Mouse (Mus musculus): ENCODE measurements at regions not wholly inside any gene's neighbourhood (a gene's known extent, or its start where the extent isn't known, plus 50 kb on each side); places are given as distances from the start of the nearest gene placed in this dataset.

GRCm38 (mm10) chr3:41318232-41319131, 235.6 kb upstream of the Pgrmc2 start:
- DNase-seq (ENCODE audit: low read depth in 3 of 3, low spot score in 3 of 3) (no peak), ATAC-seq (ENCODE audit: insufficient read depth) (no peak)
- Histone ChIP-seq H3K9me3 (ENCODE audit: control insufficient read depth, low read length) (no peaks in the 10 kb centered on the region), H3K4me1 (replicated peaks; ENCODE audit: control insufficient read depth in 2 of 2, insufficient read depth in 2 of 2, low read length in 1 of 2) (no peaks in the 10 kb centered on the region), H3K36me3 (replicated peaks; ENCODE audit: control insufficient read depth, insufficient read depth, low read depth) (no peaks in the 10 kb centered on the region), H3K27me3 (ENCODE audit: control insufficient read depth, insufficient read depth, low read length) (no peaks in the 10 kb centered on the region), H3K4me3 (ENCODE audit: insufficient read depth in 1 of 2, low read depth in 2 of 2, low read length in 2 of 2) (no peak overlapping the region), H3K9ac (replicated peaks) (no peak overlapping the region), H3K4me2 (ENCODE audit: low read depth) (no peak overlapping the region), H3K27ac (no peak overlapping the region)
- WGBS (ENCODE audit: insufficient replicate concordance), result 60% methylated on average over 12 of the region's 12 CpGs
- no peak for TF ChIP-seq EP300 (IDR thresholded peaks at IDR 0.05; ENCODE audit: low read depth)

DNA sequence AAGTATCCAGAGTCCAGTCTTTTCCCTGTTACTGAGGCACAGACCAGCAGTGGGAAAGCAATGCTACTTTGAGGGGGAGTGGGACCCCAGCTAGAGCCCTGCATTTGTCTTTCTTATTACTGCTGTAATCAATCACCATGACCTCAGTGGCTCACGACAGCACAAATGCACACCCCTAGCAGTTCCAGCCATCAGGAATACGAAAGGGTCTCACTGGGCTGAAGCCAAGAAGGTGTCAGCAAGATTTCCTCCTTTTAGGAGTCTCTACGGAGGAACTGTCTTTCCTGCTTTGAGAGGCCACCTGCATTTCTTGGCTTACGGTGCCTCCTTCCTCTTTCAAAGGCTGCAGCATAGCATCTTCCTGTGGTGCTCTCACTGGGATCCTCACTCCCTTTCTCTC, 234.3 kb upstream of the Pgrmc2 start:
- TF ChIP-seq EP300 (IDR thresholded peaks at IDR 0.05; ENCODE audit: low read depth) (no peak), CTCF (IDR thresholded peaks at IDR 0.05; ENCODE audit: low read depth) (no peak)
- Histone ChIP-seq H3K36me3 (replicated peaks; ENCODE audit: control insufficient read depth, insufficient read depth, low read depth) (no peaks in the 10 kb centered on the region), H3K27ac (no peak overlapping the region), H3K4me3 (ENCODE audit: insufficient read depth in 1 of 2, low read depth in 2 of 2, low read length in 2 of 2) (no peak overlapping the region), H3K27me3 (ENCODE audit: control insufficient read depth, insufficient read depth, low read length) (no peaks in the 10 kb centered on the region), H3K9ac (replicated peaks) (no peak overlapping the region), H3K4me1 (replicated peaks; ENCODE audit: control insufficient read depth in 2 of 2, insufficient read depth in 2 of 2, low read length in 1 of 2) (no peaks in the 10 kb centered on the region), H3K4me2 (ENCODE audit: low read depth) (no peak overlapping the region), H3K9me3 (ENCODE audit: control insufficient read depth, low read length) (no peaks in the 10 kb centered on the region)
- 30% methylated on average over 4 of the region's 4 CpGs for WGBS (ENCODE audit: insufficient replicate concordance)
- ATAC-seq (ENCODE audit: insufficient read depth), result no peak
- no peak for DNase-seq (ENCODE audit: low read depth in 3 of 3, low spot score in 3 of 3)

DNA sequence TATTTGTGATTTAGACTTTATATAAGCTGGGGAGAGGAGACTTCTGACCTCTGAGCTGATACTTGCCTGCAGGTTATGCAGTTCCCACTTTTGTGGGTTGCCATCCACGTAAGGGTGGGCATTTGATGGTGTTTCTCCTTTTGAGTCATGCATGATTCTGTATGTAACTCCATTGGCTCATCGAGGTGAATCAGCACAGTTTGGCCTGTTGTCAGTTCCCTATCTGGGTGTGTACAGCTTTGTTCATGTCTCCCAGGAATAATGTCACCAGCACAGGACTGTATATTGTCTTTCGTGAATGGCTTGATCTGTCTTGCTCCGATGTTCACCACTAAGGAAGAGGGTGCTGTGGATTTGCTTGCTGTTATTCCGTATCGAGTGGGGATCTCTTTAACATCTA, 229.6 kb upstream of the Pgrmc2 start:
- 59% methylated on average over 6 of the region's 6 CpGs for WGBS (ENCODE audit: insufficient replicate concordance)
- Histone ChIP-seq H3K36me3 (replicated peaks; ENCODE audit: control insufficient read depth, insufficient read depth, low read depth) (no peaks in the 10 kb centered on the region), H3K4me3 (ENCODE audit: insufficient read depth in 1 of 2, low read depth in 2 of 2, low read length in 2 of 2) (no peak overlapping the region), H3K4me1 (replicated peaks; ENCODE audit: control insufficient read depth in 2 of 2, insufficient read depth in 2 of 2, low read length in 1 of 2) (no peaks in the 10 kb centered on the region), H3K9ac (replicated peaks) (no peak overlapping the region), H3K4me2 (ENCODE audit: low read depth) (no peak overlapping the region), H3K27ac (no peak overlapping the region), H3K27me3 (ENCODE audit: control insufficient read depth, insufficient read depth, low read length) (no peaks in the 10 kb centered on the region), H3K9me3 (ENCODE audit: control insufficient read depth, low read length) (no peaks in the 10 kb centered on the region)
- DNase-seq (ENCODE audit: low read depth in 3 of 3, low spot score in 3 of 3) (no peak), ATAC-seq (ENCODE audit: insufficient read depth) (no peak)
- no peak for TF ChIP-seq CTCF (IDR thresholded peaks at IDR 0.05; ENCODE audit: low read depth)
- TF ChIP-seq EP300 (IDR thresholded peaks at IDR 0.05; ENCODE audit: low read depth), result no peak

DNA sequence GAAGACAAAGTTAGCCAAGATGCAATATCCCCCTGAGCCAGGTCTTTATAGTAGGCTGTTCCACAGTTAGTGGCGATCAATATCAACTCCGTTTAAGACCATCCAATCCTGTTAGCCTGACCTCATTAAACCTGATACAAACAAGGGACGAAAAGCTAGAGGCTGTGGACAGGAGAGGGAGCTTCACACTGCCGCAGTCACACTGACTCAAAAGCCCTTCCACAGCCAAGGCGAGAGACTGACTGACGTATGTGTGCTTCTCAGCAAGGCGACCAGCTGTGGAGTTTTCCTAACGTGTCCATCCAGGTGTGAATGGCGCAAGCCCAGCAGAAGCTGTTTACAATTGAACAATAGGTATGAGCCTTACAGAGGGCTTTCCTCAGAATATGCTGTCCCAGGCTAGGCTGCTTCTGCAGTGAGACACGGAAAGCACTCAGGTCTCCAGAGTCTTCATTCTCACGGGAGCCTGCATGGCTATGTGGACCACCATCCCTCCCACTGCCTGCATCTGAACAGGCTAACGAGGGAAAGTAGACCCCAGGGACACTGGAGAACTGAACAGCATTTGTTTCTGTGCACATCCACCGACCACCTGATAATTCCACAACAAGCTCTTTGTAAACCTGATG, 224.7 kb upstream of the Pgrmc2 start:
- Histone ChIP-seq H3K4me1 (replicated peaks; ENCODE audit: control insufficient read depth in 2 of 2, insufficient read depth in 2 of 2, low read length in 1 of 2) (no peaks in the 10 kb centered on the region), H3K9me3 (ENCODE audit: control insufficient read depth, low read length) (no peaks in the 10 kb centered on the region), H3K36me3 (replicated peaks; ENCODE audit: control insufficient read depth, insufficient read depth, low read depth) (no peaks in the 10 kb centered on the region), H3K4me2 (ENCODE audit: low read depth) (no peak overlapping the region), H3K27me3 (ENCODE audit: control insufficient read depth, insufficient read depth, low read length) (no peaks in the 10 kb centered on the region), H3K27ac (no peak overlapping the region), H3K9ac (replicated peaks) (no peak overlapping the region), H3K4me3 (ENCODE audit: insufficient read depth in 1 of 2, low read depth in 2 of 2, low read length in 2 of 2) (no peak overlapping the region)
- WGBS (ENCODE audit: insufficient replicate concordance), result 61% methylated on average over 13 of the region's 13 CpGs
- ATAC-seq (ENCODE audit: insufficient read depth) (no peak), DNase-seq (ENCODE audit: low read depth in 3 of 3, low spot score in 3 of 3) (no peak)
- no peak for TF ChIP-seq CTCF (IDR thresholded peaks at IDR 0.05; ENCODE audit: low read depth)
- no peak for TF ChIP-seq EP300 (IDR thresholded peaks at IDR 0.05; ENCODE audit: low read depth)

DNA sequence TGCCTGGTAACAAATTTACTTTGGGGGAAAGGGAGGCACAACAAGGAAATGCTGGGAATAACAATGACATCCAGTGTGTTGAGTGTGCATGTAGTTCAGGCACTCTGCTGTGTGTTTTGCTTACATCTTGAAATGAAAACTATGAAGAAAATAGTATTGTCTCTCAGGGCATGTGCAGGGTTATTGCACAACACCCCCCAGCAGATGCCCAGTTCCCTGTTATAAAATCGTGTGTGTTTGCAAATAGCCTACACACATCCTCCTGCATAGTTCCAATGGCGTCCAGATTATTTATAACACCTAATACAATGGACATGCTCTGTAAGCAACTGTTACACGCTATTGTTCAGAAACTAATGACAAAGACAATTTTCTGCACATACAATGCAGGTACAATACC, 220.0 kb upstream of the Pgrmc2 start:
- H3K4me1 ChIP-seq (replicated peaks; ENCODE audit: control insufficient read depth in 2 of 2, insufficient read depth in 2 of 2, low read length in 1 of 2), result no peaks in the 10 kb centered on the region
- no peak overlapping the region for H3K4me2 ChIP-seq (ENCODE audit: low read depth)
- WGBS (ENCODE audit: insufficient replicate concordance), result 54% methylated on average over 3 of the region's 3 CpGs
- DNase-seq (ENCODE audit: low read depth in 3 of 3, low spot score in 3 of 3), result no peak
- no peaks in the 10 kb centered on the region for H3K27me3 ChIP-seq (ENCODE audit: control insufficient read depth, insufficient read depth, low read length)
- TF ChIP-seq EP300 (IDR thresholded peaks at IDR 0.05; ENCODE audit: low read depth) (no peak), CTCF (IDR thresholded peaks at IDR 0.05; ENCODE audit: low read depth) (no peak)
- no peak overlapping the region for H3K4me3 ChIP-seq (ENCODE audit: insufficient read depth in 1 of 2, low read depth in 2 of 2, low read length in 2 of 2)
- no peaks in the 10 kb centered on the region for H3K9me3 ChIP-seq (ENCODE audit: control insufficient read depth, low read length)
- H3K36me3 ChIP-seq (replicated peaks; ENCODE audit: control insufficient read depth, insufficient read depth, low read depth), result no peaks in the 10 kb centered on the region
- ATAC-seq (ENCODE audit: insufficient read depth), result no peak
- no peak overlapping the region for H3K9ac ChIP-seq (replicated peaks)
- no peak overlapping the region for H3K27ac ChIP-seq
